Comparison of ENCODE assay signal across 9 mouse cellular contexts in the genomic region with DNA sequence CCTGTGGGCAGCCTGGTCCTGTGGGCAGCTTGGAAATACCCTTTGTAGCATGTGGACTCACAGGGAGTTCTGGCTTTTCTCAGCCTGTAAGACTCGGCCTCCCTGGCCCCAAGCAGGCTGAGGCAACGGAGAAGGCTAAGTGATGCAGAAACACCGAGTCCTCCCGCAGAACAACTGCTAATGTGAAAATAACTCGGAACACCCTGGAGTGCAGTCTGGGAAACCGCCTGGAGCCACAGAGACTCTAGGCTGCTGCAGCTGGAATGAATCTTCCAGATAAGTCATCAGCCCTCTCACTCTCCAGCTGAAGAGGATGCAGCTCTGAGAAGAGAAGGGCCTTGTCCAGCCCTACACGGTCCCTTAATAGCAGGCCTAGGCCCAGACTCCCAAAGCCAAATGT.
DNase-seq lines count a peak whose midpoint lies in the region; ATAC-seq and TF ChIP-seq lines count a peak whose summit lies in the region.
"Had no signal": no experiment of that assay in that cellular context is flagged by ENCODE, and none has a peak within 500 bp of the region (broad histone marks: within the 10 kb centered on the region; RNA-seq: fewer than 3 reads in every experiment).

No protein-coding gene starts in this region.

- POLR2A ChIA-PET in Patski (lab: Charles Lee) = interaction anchor here (1.0 kb wide), 1 partner anchor 42 kb away, joined by 3 read pairs; no protein-coding TSS in a partner anchor

- no peak overlapping the region for H3K4me2 ChIP-seq in hindbrain, postnatal 0 days (ENCODE audit: low read depth, low read length)
- no peak overlapping the region for H3K4me2 ChIP-seq in hindbrain, embryonic 14.5 days (replicated peaks)
- H3K4me2 ChIP-seq in limb, embryonic 14.5 days (replicated peaks; ENCODE audit: low read depth, low read length, severe bottlenecking) = no peak overlapping the region

- peak; percentile 23 for DNase-seq in hindbrain, postnatal 0 days (ENCODE audit: low spot score)
- no peak for DNase-seq in hindbrain, embryonic 14.5 days (ENCODE audit: low spot score)
- peak; percentile 25 for DNase-seq in Patski (ENCODE audit: low read depth, low spot score)
- peak; percentile 49 for DNase-seq in fibroblast of lung, adult 2 months (ENCODE audit: low read depth)
- DNase-seq in limb, embryonic 14.5 days (ENCODE audit: low spot score) = peak; percentile 64
- no peak for DNase-seq in c-Kit-positive CD71-positive TER-119-positive erythroid progenitor cells, embryonic 14.5 days (ENCODE audit: low spot score)
- DNase-seq in cerebellum, adult 9-10 months = no peak

- WGBS in hindbrain, postnatal 0 days = 40% methylated on average over 7 of the region's 7 CpGs
- WGBS in hindbrain, embryonic 14.5 days = 58% methylated on average over 7 of the region's 7 CpGs
- WGBS in limb, embryonic 14.5 days = 25% methylated on average over 7 of the region's 7 CpGs

- H3K4me1 ChIP-seq in hindbrain, postnatal 0 days (ENCODE audit: insufficient read depth, low read length) = peaks cover 4% of the 10 kb centered on the region; the same call in 1 of the 2 replicates
- no peaks in the 10 kb centered on the region for H3K4me1 ChIP-seq in hindbrain, embryonic 14.5 days (replicated peaks; ENCODE audit: control insufficient read depth, insufficient read depth, low read length)
- H3K4me1 ChIP-seq in limb, embryonic 14.5 days (ENCODE audit: control insufficient read depth, insufficient read depth, low read length) = peaks cover 16% of the 10 kb centered on the region; the same call in 1 of the 2 replicates

- no peaks in the 10 kb centered on the region for H3K27me3 ChIP-seq in hindbrain, postnatal 0 days (ENCODE audit: insufficient read depth, low read length)
- H3K27me3 ChIP-seq in hindbrain, embryonic 14.5 days (ENCODE audit: control insufficient read depth, insufficient read depth, low read length) = no peaks in the 10 kb centered on the region
- H3K27me3 ChIP-seq in Patski = no peaks in the 10 kb centered on the region
- no peaks in the 10 kb centered on the region for H3K27me3 ChIP-seq in limb, embryonic 14.5 days (ENCODE audit: control insufficient read depth, insufficient read depth, low read length)

- no peak for TF ChIP-seq CTCF in hindbrain, postnatal 0 days (IDR thresholded peaks at IDR 0.05; ENCODE audit: low read depth)
- no peak for TF ChIP-seq CTCF in Patski (IDR thresholded peaks at IDR 0.05)

- TF ChIP-seq POLR2A in limb, embryonic 14.5 days (IDR thresholded peaks at IDR 0.05; ENCODE audit: borderline replicate concordance, extremely low read depth, insufficient read depth, insufficient read length) = no peak

- no peak for ATAC-seq in hindbrain, postnatal 0 days
- ATAC-seq in hindbrain, embryonic 14.5 days (ENCODE audit: low FRiP score) = no peak
- ATAC-seq in Patski = peak; percentile 35
- peak; percentile 62 for ATAC-seq in limb, embryonic 14.5 days (ENCODE audit: low FRiP score, low read depth)
- no peak for ATAC-seq in megakaryocyte-erythroid progenitor cell, adult 5-6 weeks (replicated peaks; ENCODE audit: low FRiP score, low TSS enrichment, poor library complexity, severe bottlenecking)
- ATAC-seq: midbrain, embryonic 16.5 days had no signal

- H3K9me3 ChIP-seq in hindbrain, postnatal 0 days (ENCODE audit: low read length) = no peaks in the 10 kb centered on the region
- no peaks in the 10 kb centered on the region for H3K9me3 ChIP-seq in hindbrain, embryonic 14.5 days (ENCODE audit: control insufficient read depth, low read length)
- H3K9me3 ChIP-seq in limb, embryonic 14.5 days (ENCODE audit: control insufficient read depth, low read length) = no peaks in the 10 kb centered on the region

- no peak overlapping the region for H3K4me3 ChIP-seq in hindbrain, postnatal 0 days (ENCODE audit: low read length)
- no peak overlapping the region for H3K4me3 ChIP-seq in hindbrain, embryonic 14.5 days (replicated peaks; ENCODE audit: low read length)
- H3K4me3 ChIP-seq in limb, embryonic 14.5 days (replicated peaks; ENCODE audit: low read length) = no peak overlapping the region

- no peak overlapping the region for H3K9ac ChIP-seq in hindbrain, postnatal 0 days (replicated peaks; ENCODE audit: low read length)
- no peak overlapping the region for H3K9ac ChIP-seq in hindbrain, embryonic 14.5 days
- no peak overlapping the region for H3K9ac ChIP-seq in limb, embryonic 14.5 days (ENCODE audit: low read depth, low read length, severe bottlenecking)

- CTCF ChIA-PET in Patski (lab: Charles Lee) = no interaction called here

- no peak overlapping the region for H3K27ac ChIP-seq in hindbrain, postnatal 0 days
- H3K27ac ChIP-seq in hindbrain, embryonic 14.5 days = no peak overlapping the region
- peak overlapping the region; percentile 48 for H3K27ac ChIP-seq in limb, embryonic 14.5 days (replicated peaks; ENCODE audit: low read depth, low read length)

- in situ Hi-C loops in Patski (cut with MboI; ENCODE audit: low pct_unique_long_range_greater_than_20kb) = no loop called here

- H3K36me3 ChIP-seq in hindbrain, postnatal 0 days (ENCODE audit: insufficient read depth, low read length) = no peaks in the 10 kb centered on the region
- no peaks in the 10 kb centered on the region for H3K36me3 ChIP-seq in hindbrain, embryonic 14.5 days (replicated peaks; ENCODE audit: control insufficient read depth, insufficient read depth)
- H3K36me3 ChIP-seq in limb, embryonic 14.5 days (ENCODE audit: control insufficient read depth, insufficient read depth, low read length) = no peaks in the 10 kb centered on the region

Comparison
In these comparisons a context has a peak if more than half of its experiments do, and no peak if none do; other contexts are left out.
1. DNase-seq: peak in hindbrain, postnatal 0 days (single experiment), Patski (single experiment), fibroblast of lung, adult 2 months (single experiment) and limb, embryonic 14.5 days (single experiment); none in hindbrain, embryonic 14.5 days (single experiment), c-Kit-positive CD71-positive TER-119-positive erythroid progenitor cells, embryonic 14.5 days (single experiment) and cerebellum, adult 9-10 months (single experiment).
2. ATAC-seq: peak in Patski (single experiment) and limb, embryonic 14.5 days (single experiment); none in hindbrain, postnatal 0 days (single experiment), hindbrain, embryonic 14.5 days (single experiment) and megakaryocyte-erythroid progenitor cell, adult 5-6 weeks (single experiment).